7 mouse cellular contexts compared by ENCODE assay signal in genomic region chr5:125283748-125284640, GRCm38 (mm10). TPM values are rescaled to one million over a fixed set of nuclear protein-coding genes. Genes with fewer than 3 reads are reported as not detected.
DNase-seq lines count a peak whose midpoint lies in the region; ATAC-seq and TF ChIP-seq lines count a peak whose summit lies in the region.

No protein-coding gene starts in this region.

- no peaks in the 10 kb centered on the region for H3K27me3 ChIP-seq in forebrain, embryonic 15.5 days
- no peaks in the 10 kb centered on the region for H3K27me3 ChIP-seq in intestine, embryonic 16.5 days (replicated peaks; ENCODE audit: control insufficient read depth, insufficient read depth, low read length)
- no peaks in the 10 kb centered on the region for H3K27me3 ChIP-seq in limb, embryonic 13.5 days
- H3K27me3 ChIP-seq in neural tube, embryonic 12.5 days (replicated peaks): no peaks in the 10 kb centered on the region

- peaks cover 8% of the 10 kb centered on the region; the same call in 1 of the 2 replicates for H3K36me3 ChIP-seq in ES-E14 (ENCODE audit: control insufficient read depth, insufficient read depth, low read length, poor library complexity, severe bottlenecking)
- H3K36me3 ChIP-seq in forebrain, embryonic 15.5 days: no peaks in the 10 kb centered on the region
- peaks cover 6% of the 10 kb centered on the region; the same call in 1 of the 2 replicates for H3K36me3 ChIP-seq in intestine, embryonic 16.5 days (ENCODE audit: control insufficient read depth, insufficient read depth, low read length)
- peaks cover 26% of the 10 kb centered on the region for H3K36me3 ChIP-seq in limb, embryonic 13.5 days
- peaks cover 4% of the 10 kb centered on the region; the same call in 1 of the 2 replicates for H3K36me3 ChIP-seq in neural tube, embryonic 12.5 days

- no peak overlapping the region for H3K27ac ChIP-seq in ES-E14 (ENCODE audit: insufficient read depth, low read depth, low read length, poor library complexity, severe bottlenecking)
- H3K27ac ChIP-seq in forebrain, embryonic 15.5 days (replicated peaks): peak overlapping the region; percentile 42
- no peak overlapping the region for H3K27ac ChIP-seq in intestine, embryonic 16.5 days (ENCODE audit: low read length)
- H3K27ac ChIP-seq in limb, embryonic 13.5 days: no peak overlapping the region
- H3K27ac ChIP-seq in neural tube, embryonic 12.5 days: no peak overlapping the region

- H3K4me1 ChIP-seq in ES-E14 (ENCODE audit: control insufficient read depth in 2 of 2, insufficient read depth in 2 of 2, low read length in 2 of 2, poor library complexity in 1 of 2): peaks cover 0 to 18% of the 10 kb centered on the region in 2 experiments; a peak in 2 of 4 replicates
- peaks cover 11% of the 10 kb centered on the region for H3K4me1 ChIP-seq in forebrain, embryonic 15.5 days
- H3K4me1 ChIP-seq in intestine, embryonic 16.5 days (ENCODE audit: control insufficient read depth, insufficient read depth, low read length): 0 out of 2 replicates have a peak, but pooled peaks cover 6% of the 10 kb centered on the region
- peaks cover 25% of the 10 kb centered on the region for H3K4me1 ChIP-seq in limb, embryonic 13.5 days
- H3K4me1 ChIP-seq in neural tube, embryonic 12.5 days: peaks cover 6% of the 10 kb centered on the region

- DNase-seq in ES-E14 (ENCODE audit: low read depth, low spot score): peak; percentile 96
- peak; percentile 89 for DNase-seq in brain, embryonic 14.5 days (ENCODE audit: low read depth)

- TF ChIP-seq CTCF in brain, embryonic 14.5 days (IDR thresholded peaks at IDR 0.05; ENCODE audit: borderline replicate concordance, extremely low read depth, insufficient read depth, insufficient read length): no peak

- 15% methylated on average over 35 of the region's 35 CpGs for WGBS in forebrain, embryonic 15.5 days
- WGBS in intestine, embryonic 16.5 days: 21% methylated on average over 35 of the region's 35 CpGs
- WGBS in limb, embryonic 13.5 days: 10% methylated on average over 35 of the region's 35 CpGs
- WGBS in neural tube, embryonic 12.5 days: 14% methylated on average over 35 of the region's 35 CpGs

- peak overlapping the region; percentile 6; the same call in 1 of the 2 replicates for H3K9ac ChIP-seq in ES-E14 (ENCODE audit: insufficient read depth, low read depth, low read length, poor library complexity, severe bottlenecking)
- peak overlapping the region; percentile 33 for H3K9ac ChIP-seq in forebrain, embryonic 15.5 days (replicated peaks)
- H3K9ac ChIP-seq in intestine, embryonic 16.5 days (ENCODE audit: low read depth, low read length): peak overlapping the region; percentile 31; the same call in 1 of the 2 replicates
- peak overlapping the region; percentile 53 for H3K9ac ChIP-seq in limb, embryonic 13.5 days
- 0 out of 2 replicates have a peak overlapping the region, but pooled peaks have one; percentile 42 for H3K9ac ChIP-seq in neural tube, embryonic 12.5 days

- in situ Hi-C loops in ES-E14 (cut with MboI; ENCODE audit: low sequenced_read_pairs in 2 of 2, unreplicated experiment in 2 of 2): no loop called here

- ATAC-seq in forebrain, embryonic 15.5 days (replicated peaks): peak; percentile 84
- ATAC-seq in intestine, embryonic 16.5 days: peak; percentile 83
- peak; percentile 87 for ATAC-seq in limb, embryonic 13.5 days (ENCODE audit: low FRiP score, low read depth)
- ATAC-seq in neural tube, embryonic 12.5 days (ENCODE audit: low FRiP score, low read depth): peak; percentile 82
- ATAC-seq in megakaryocyte, adult 5-6 weeks (ENCODE audit: poor library complexity, severe bottlenecking): no peak

- H3K9me3 ChIP-seq in ES-E14 (ENCODE audit: control insufficient read depth, insufficient read depth, low read depth, low read length): no peaks in the 10 kb centered on the region
- no peaks in the 10 kb centered on the region for H3K9me3 ChIP-seq in forebrain, embryonic 15.5 days
- H3K9me3 ChIP-seq in intestine, embryonic 16.5 days (ENCODE audit: control insufficient read depth, low read length): peaks cover 4% of the 10 kb centered on the region; the same call in 1 of the 2 replicates
- no peaks in the 10 kb centered on the region for H3K9me3 ChIP-seq in limb, embryonic 13.5 days
- no peaks in the 10 kb centered on the region for H3K9me3 ChIP-seq in neural tube, embryonic 12.5 days

- TF ChIP-seq POLR2A in brain, embryonic 14.5 days (IDR thresholded peaks at IDR 0.05; ENCODE audit: borderline replicate concordance, extremely low read depth, insufficient read depth, insufficient read length, poor library complexity, severe bottlenecking): no peak

- peak overlapping the region; percentile 66 for H3K4me2 ChIP-seq in forebrain, embryonic 15.5 days (replicated peaks)
- peak overlapping the region; percentile 43 for H3K4me2 ChIP-seq in intestine, embryonic 16.5 days (ENCODE audit: low read depth, low read length)
- peak overlapping the region; percentile 72 for H3K4me2 ChIP-seq in limb, embryonic 13.5 days (replicated peaks)
- peak overlapping the region; percentile 63 for H3K4me2 ChIP-seq in neural tube, embryonic 12.5 days (replicated peaks)

- peak overlapping the region; percentile 50 to 59 for H3K4me3 ChIP-seq in ES-E14 (ENCODE audit: insufficient read depth in 1 of 2, low read depth in 1 of 2, low read length in 2 of 2, poor library complexity in 1 of 2, severe bottlenecking in 1 of 2)
- H3K4me3 ChIP-seq in forebrain, embryonic 15.5 days: peak overlapping the region; percentile 41
- H3K4me3 ChIP-seq in intestine, embryonic 16.5 days (ENCODE audit: low read length): peak overlapping the region; percentile 31
- H3K4me3 ChIP-seq in limb, embryonic 13.5 days: peak overlapping the region; percentile 47
- H3K4me3 ChIP-seq in neural tube, embryonic 12.5 days: peak overlapping the region; percentile 25

TF ChIP-seq in ES-E14, 5 proteins besides CTCF, POLR2A, EP300 and RAD21:
- TF ChIP-seq MAFK (IDR thresholded peaks at IDR 0.05; ENCODE audit: insufficient read depth, low read depth, low read length) (no peak), CHD2 (IDR thresholded peaks at IDR 0.05; ENCODE audit: low read depth, low read length) (no peak), ZNF384 (IDR thresholded peaks at IDR 0.05; ENCODE audit: low read depth, low read length) (no peak), HCFC1 (IDR thresholded peaks at IDR 0.05; ENCODE audit: borderline replicate concordance, insufficient read depth, low read length) (peak; percentile 96)
TF ChIP-seq in ES-E14: peak in this region for 1.

RNA-seq across cellular contexts. Expression of gene Scarb1, which starts 56.9 kb away (rescaled TPM):
- total RNA-seq in ES-E14 (2012; rRNA removed): 28.8 and 36.8 TPM in 2 replicates
- polyA plus RNA-seq in brain, embryonic 14.5 days (2012; rRNA removed): 43.1 and 45.0 TPM in 2 replicates
- polyA plus RNA-seq in forebrain, embryonic 15.5 days (2015; fragmentation: Nextera tagmentation; extraction: Ambion mirVana): 27.7 and 28.5 TPM in 2 replicates
- polyA plus RNA-seq in intestine, embryonic 16.5 days (2015; fragmentation: Nextera tagmentation; extraction: Ambion mirVana): 59.9 and 73.1 TPM in 2 replicates
- polyA plus RNA-seq in limb, embryonic 13.5 days (2015; fragmentation: Nextera tagmentation; extraction: Ambion mirVana): 44.3 and 44.4 TPM in 2 replicates
- polyA plus RNA-seq in neural tube, embryonic 12.5 days (2016; fragmentation: Nextera tagmentation; extraction: Ambion mirVana): 26.6 and 28.2 TPM in 2 replicates
- 88.7 and 92.9 TPM in 2 replicates for total RNA-seq in megakaryocyte, adult 5-6 weeks (2015)
- total RNA-seq in megakaryocyte, adult 5-6 weeks (2017): 86.3 and 88.2 TPM in 2 replicates
